Mouse (Mus musculus) spleen, adult 18-20 months (tissue): ENCODE data around the gene Gm45521.

Source experiments
- DNase-seq, 2 experiments: peaks; one replicate each; pipeline ENCODE4 v3.0.0; 2022; ENCODE audit warnings: mixed read lengths in 2 of 2

The Gm45521 gene

GRCm38 (mm10) chr14:7957049-7957448 is at the start of gene Gm45521:
Gm45521 (plus strand) TSS chr14:7957288.
- no peak for DNase-seq

DNA sequence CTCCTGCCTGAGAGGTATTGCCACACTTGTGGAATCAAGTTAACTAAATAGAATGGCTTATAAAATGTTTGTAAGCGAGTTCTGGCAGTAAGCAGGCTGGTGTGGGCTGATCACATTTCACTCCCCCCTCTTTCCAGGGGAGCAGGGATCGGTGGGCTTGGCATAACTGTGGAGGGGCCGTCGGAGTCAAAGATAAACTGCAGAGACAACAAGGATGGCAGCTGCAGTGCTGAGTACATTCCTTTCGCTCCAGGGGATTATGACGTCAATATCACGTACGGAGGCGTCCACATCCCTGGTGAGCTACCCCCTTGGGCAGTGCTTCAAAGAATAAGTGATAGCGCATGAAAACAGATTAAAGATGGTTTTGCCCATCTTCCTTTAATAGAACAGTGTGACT is 47.6 kb upstream of the Gm45521 start:
- DNase-seq = no peak

DNA sequence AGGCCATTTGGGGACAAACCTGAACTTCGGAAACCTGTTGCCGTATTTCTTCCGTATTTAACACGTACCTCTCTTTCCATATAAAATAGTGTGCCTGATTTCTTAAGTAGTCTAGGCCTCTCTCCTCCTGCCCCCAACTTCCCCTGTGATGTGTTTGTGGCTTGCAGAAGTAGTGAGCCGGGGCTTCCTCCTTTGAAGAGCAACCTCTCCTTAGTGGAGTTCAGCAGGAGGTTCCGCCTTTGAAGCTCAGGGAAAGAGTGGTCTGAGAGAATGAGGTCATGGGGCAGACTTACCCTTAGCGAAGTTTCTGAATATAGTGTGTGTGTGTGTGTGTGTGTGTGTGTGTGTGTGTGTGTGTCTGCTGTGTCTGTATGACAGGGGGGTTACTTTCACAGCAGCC is 43.2 kb upstream of the Gm45521 start:
- peak in 1 of 2 experiments; percentile 11 for DNase-seq

- DNase-seq = no peak
Measured at GRCm38 (mm10) chr14:7914461-7914860, 42.6 kb upstream of the Gm45521 start.

DNA sequence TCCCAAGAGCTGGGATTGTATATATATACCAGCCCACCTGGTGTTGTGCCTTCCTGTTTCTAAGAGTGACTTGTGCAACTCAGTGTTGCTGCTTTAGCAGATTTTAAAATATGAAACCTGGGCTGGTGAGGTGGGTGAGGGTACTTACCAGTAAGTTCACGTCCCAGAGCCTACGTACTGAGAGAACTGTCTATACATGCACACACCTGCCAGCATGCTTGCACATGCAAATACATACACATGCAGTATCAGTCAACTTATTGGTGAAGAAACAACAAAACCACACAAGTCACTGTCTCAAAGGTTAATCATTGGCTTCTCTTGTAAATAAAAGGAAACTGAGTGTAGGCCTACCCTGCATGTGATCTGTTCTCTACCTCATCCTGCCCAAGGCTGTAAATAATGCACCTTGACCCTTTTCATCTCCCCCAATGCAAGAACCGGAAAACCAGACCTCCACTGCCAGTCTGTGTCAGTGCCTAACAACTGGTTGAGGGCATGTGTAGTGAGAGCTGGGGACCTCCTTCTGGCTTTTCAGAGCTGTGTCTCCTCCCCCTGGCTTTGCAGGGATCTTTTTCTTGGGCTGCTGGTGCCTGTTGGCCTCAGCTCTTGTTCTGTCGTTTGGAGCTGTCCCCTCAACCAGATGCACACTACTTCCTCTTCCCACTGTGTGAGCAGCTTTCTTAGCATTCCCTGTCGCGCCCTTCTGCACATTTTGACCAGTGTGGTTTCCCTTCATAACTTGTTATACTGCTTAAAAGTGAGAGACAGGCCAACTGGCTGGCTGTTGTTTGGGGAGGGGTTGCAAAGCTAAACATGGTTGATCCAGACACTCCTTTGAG is 38.7 kb upstream of the Gm45521 start:
- no peak for DNase-seq

- no peak for DNase-seq
Measured at GRCm38 (mm10) chr14:7919309-7919708, 37.8 kb upstream of the Gm45521 start.

DNA sequence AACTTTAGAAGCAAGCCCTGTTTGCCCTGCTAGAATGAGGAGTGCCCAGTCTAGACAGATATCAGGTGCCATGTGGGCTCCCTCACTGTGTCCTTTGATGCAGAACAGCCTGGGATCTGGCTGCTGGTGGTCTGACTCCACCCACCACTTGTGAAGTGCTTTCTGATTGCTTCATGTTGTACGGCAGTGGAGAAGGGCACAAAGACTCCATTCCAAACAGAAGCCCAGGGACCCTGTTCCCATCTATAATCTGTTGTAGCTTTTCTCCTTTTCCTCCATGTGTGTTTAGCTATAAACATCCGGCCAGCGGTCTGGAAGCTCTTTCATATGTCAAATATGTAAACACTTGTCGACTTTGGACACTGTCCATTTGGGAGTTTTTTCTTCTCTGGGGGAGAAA is 37.2 kb upstream of the Gm45521 start:
- DNase-seq = no peak

GRCm38 (mm10) chr14:7921459-7921858 is 35.6 kb upstream of the Gm45521 start:
- DNase-seq = no peak

GRCm38 (mm10) chr14:7923635-7924034 is 33.5 kb upstream of the Gm45521 start:
- DNase-seq = no peak

DNA sequence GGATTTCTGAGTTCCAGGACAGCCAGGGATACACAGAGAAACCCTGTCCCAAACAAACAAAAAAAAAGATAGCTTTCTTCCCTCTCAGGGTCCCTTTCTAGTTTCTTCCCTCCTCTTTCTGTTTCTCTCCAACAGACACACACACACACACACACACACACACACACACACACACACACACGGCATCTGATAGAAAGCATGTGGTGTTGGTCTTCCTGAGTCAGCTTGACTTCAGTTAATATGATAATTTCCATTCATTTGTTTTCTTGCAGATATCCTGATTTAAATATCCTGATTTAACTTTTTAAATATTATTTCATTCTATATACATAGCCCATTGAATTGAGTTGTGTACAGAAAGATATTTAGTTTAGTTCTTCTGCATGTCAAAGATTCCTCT is 28.7 kb upstream of the Gm45521 start:
- no peak for DNase-seq

DNA sequence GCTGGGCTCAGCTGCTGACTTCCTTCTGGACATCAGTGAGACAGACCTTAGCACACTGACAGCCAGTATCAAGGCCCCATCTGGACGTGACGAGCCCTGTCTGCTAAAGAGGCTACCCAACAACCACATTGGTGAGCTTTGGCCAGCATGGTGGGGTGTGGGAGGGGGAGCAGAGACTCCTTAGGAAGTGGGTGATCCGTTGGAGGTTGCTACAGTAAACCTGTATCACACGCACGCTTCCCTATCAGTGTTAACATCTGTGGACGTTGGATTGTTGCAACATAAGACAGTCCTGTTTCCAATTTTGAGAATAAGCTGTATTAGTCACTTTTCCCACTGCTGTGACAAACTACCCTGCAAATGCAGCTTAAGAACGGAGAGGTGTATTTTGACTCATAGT is 28.1 kb upstream of the Gm45521 start:
- DNase-seq = no peak

DNA sequence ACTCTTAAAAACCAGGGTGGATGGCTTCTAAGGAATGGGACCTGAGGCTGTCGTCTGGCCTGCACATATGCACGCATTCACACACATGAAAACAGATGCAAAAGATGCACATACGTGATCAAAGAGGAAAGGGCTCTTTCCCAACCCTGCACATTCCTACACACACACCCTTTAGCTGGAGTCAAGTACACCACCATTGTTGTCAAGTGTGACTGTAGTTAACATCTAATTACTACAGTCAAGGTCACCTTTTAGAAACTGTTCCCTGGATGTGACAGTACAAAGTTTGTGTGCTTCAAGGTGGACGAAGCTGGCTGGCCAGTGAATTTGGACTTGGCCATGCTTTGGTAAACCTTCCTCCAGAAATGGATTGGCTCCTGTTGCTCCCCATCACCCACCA is 24.9 kb upstream of the Gm45521 start:
- no peak for DNase-seq

DNA sequence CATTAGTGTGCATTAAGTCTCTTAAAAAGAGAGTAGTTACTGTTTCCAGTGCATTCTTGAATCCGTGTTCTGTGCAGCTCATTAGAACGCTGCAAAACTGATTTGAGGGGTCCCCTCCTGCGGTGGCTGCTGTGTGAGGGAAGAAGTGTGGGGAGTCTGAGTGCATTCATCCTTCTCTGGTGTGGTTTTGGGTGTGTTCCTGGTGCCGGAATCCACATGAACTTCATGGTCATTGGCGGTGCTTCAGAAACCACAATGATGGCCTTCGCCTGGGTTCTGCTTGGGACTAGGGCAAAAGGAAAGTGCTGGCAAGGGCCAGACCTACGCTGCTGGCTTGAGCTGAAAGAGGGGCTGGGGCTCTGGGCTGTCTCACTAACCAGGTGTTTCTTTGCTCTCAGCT is 22.9 kb upstream of the Gm45521 start:
- DNase-seq = no peak

- no peak for DNase-seq
Measured at GRCm38 (mm10) chr14:7937052-7937630, 19.9 kb upstream of the Gm45521 start.

GRCm38 (mm10) chr14:7938809-7939784 is 18.0 kb upstream of the Gm45521 start:
- no peak for DNase-seq

- no peak for DNase-seq
Measured at GRCm38 (mm10) chr14:7941413-7941812, 15.7 kb upstream of the Gm45521 start.

DNA sequence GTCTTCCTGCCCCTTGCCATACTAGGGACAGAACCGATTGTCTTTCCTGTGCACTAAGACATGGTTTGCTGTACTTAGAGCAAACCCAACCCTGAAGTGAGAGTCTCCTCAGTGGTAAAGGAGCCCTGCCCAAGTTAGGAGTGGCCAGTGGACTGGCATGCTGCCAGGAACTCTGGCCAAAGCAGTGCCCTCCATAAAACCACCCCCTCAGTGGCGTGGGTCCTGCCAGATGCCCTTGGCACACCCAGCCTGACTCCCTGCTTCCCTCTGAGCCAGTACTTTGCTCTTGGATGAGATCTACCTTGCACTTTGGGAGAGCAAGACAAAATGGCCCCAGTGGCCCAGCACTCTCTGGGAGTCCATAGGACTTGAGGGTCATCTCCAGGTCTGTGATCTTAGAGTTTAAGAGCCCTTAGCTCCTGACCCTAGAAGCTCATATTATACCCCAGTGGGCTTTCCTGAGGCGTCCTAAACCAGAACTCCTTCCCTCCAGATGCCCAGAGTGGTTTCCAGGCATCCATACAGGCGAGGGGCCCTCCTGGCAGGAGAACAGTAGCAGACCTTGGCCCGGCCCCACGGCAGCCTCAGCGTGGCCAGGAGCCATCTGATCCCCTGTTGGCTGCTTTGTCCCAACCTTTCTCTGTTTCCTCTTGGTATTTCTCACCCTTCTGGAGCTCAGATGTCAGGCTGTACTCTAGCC is 13.8 kb upstream of the Gm45521 start:
- DNase-seq = no peak

- no peak for DNase-seq
Measured at GRCm38 (mm10) chr14:7943801-7944135, 13.3 kb upstream of the Gm45521 start.

- DNase-seq = no peak
Measured at GRCm38 (mm10) chr14:7944349-7945039, 12.6 kb upstream of the Gm45521 start.

DNA sequence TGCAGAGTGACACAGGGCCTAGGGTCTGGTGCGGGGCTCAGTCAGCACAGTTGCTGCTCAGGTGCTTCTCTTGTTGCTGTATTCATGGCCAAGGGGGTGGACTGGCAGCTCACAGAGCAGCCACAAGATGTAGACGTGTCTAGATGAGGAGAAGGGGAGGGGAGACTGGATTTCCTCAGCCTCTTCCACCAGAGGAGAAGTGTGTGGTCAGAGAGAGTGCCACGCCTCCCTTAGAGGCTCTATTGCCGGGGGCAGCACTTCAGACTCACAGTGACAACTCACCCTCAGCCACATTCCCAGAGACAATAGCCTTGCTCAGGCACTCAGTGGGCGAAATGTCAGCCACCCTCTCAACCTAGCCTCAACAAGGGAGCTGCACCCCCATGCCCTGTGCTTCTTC is 11.8 kb upstream of the Gm45521 start:
- DNase-seq = no peak

DNA sequence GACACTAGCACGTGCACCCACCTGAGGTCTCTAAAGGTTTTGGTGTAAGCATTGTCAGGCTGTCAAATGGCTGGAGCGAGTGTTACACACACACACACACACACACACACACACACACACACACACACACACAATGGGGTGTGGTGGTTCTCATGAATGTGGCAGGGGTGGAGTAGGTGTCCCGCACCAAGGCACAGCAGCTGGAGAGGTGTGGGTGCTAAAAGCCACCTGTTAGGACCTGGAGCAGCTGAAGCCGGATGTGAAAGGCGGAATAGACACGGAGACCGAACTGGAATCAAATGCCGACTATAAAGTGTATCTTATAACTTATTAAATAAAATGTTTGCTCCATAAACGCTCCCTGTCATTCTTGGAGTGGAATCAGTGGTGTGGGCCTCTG is 5.9 kb upstream of the Gm45521 start:
- DNase-seq = no peak

DNA sequence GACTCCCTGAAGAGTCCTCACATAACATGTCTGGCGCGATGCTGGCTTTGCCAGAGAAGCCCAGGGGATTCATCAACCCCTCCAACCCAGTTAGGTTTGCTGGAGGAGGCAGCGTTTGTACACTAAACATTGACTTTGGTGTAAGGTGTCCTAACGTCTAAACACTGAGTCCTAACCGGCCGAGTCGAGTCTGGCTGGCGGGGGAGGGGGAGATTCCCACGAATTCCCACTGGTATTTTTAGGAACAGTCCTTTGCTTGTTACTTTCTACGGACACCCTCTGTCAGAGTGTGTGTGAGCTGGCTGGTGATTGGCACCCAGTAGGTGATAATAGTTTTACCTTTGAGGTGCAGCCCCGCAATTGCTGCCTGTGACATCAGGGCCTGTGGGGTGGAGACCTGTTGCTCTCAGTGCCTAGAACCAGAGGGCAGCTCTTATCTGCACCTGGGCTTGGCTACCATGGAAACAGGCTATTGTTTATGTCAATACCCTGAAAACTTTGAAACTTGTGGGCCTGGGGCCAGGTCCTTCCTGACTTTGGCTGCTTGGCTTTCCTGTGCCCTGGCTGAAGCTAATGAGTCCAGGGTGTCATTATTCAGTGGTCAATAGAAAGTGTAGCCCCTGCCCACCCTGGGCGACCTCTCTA is 4.4 kb upstream of the Gm45521 start:
- DNase-seq = no peak
